Mouse (Mus musculus): ENCODE results near the gene Myt1.

GRCm38 (mm10) chr2:181730051-181730450 is 33.1 kb upstream of the Myt1 start:
- TF ChIP-seq CTCF (conservative IDR thresholded peaks at IDR 0.05; ENCODE audit: low read length) (no peak), POU5F1 (IDR thresholded peaks at IDR 0.05; ENCODE audit: borderline replicate concordance, low read length) (no peak)
